Mouse (Mus musculus) heart, adult 2 months (tissue): ENCODE measurements at regions not wholly inside any gene's neighbourhood (a gene's known extent, or its start where the extent isn't known, plus 50 kb on each side); places are given as distances from the start of the nearest gene placed in this dataset.

ENCODE experiments used
- CTCF ChIP-seq: fragments of 200-600 bp; IDR thresholded peaks from 2 replicates; pipeline ENCODE4 v1.8.1; 2022; ENCODE audit warnings: antibody characterized with exemption, mild to moderate bottlenecking, moderate library complexity
- EP300 ChIP-seq: fragments of 200-500 bp; IDR thresholded peaks from 2 replicates; pipeline ENCODE4 v1.6.1; 2011; ENCODE audit warnings: low read depth, low read length, control low read depth; ENCODE audit not compliant: insufficient read depth
- POLR2A ChIP-seq: fragments of 200-500 bp; IDR thresholded peaks from 2 replicates; pipeline ENCODE4 v1.6.1; 2011; ENCODE audit warnings: mild to moderate bottlenecking, low read depth, low read length, control low read depth; ENCODE audit not compliant: insufficient read depth

DNA sequence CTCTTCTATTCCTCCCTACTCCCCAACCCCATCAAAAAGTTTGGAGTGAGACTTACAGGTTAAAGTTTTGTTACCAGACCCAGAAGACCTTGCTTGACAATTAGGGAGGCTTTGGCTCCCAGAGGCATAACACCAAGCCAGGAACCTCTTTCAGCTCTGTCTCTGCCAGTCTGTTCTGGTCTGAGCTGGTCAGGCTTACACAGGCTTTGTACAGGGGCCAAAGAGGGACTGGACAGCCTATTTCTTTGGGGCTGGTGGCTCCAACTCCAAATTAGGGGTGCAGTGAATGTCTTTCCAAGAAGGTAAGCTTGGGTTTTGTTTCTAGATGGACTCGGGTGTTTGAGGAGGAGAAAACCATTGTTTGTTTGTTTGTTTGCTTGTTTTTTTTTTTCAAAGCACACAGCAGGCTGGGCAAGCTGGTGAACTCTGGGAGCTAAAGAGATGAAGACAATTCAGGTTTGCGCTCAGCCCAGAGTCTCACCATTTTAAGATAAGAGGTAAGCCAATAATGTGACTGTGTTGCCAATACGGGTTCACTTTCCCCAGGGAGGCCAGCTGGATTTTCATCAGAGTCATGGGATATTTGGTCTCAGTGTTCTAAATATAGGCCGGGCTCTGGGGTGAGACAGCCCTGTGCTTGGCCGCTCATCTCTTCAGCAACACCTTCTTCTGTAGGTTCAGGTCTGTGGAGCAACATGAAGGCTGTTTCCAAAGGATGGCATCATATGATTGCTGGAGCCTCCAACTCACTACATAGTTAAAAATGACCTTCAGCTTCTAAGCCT, 62.2 kb upstream of the Igfbp5 start:
- TF ChIP-seq CTCF, result no peak
- no peak for TF ChIP-seq POLR2A
- TF ChIP-seq EP300, result peak; percentile 74; the same call in 1 of the 2 replicates
